Mouse (Mus musculus) lung, postnatal 10 days (tissue): ENCODE measurements around the gene Kif3b.
"Not testable (repeated sequence)": the region's sequence is repeated elsewhere in the genome, so short reads cannot be mapped to it uniquely, and the experiment has no call there.

Source experiments
- DNase-seq: peaks from one replicate; pipeline ENCODE4 v3.0.0; 2021

Kif3b gene

DNA sequence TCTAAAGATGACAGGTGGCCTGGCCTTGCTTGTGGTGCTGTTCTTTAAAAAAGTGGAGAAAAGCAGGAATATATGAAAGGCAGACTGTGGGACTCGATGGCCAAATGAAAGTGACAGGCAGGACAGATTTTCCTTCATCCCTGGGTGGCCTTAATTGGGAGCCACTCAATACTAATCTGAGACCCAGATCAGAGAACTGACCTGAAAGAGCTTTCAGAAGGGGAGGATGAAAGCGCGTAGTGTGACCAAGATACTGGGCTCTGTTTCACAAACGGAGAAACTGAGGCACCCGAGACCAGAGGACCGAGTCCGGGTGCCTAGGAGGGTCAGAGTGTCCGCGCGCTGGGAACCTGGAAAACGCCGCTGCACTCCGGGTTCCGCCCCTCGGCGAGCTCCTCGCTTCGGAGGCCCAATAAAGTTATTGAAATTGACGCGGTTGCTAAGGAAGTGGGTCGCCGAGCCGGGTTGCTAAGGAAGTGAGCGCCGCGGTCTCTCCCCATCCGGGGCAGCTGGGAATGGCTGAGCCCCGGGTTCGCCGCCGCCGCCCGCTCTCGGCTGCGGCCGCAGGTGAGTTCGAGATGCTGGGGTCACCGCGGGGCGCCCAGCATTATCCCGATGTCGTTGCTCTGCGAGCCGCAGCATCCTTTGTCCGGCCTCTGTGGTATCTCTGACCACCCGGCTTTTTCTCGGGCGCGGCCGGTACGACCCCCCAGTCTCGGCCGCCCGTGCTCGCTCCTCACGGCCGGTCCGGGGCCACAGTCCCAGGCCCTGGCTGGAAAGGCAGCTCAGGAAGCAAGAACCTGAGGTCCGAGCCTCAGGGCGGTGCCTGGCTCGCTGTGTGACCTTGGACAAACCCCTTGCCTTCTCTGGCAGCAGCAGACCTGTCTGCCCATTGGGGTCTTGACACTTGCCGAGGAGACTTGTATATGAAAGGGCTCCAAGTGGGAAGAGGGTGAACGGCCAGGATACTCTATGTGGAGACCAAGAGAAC is at the start of gene Kif3b:
TSS of gene Kif3b (plus strand) at position 476 of the 991 bp plus-strand sequence.
- DNase-seq, result peak; percentile 94

GRCm38 (mm10) chr2:153242156-153242555 is 49.1 kb upstream of the Kif3b start:
- no peak for DNase-seq

DNA sequence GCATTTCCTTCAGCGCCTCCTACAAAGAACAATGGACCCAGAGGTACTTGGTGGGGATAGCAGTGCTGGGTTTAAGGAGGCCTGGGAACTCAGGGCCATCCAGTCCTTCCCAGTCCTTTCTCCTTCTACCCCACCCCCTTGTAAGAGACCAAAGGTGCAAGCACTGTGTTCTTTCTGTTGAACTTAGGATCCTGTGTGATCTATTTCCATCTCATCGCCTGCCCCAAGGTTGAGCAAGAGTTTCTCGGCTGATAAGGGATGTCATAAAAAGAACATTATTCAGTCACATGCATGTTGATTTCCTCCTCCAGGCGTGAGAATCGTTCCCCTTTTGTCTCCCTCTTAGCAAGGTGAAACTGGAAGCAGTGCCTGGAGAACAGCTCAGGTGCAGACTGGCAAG is 41.5 kb upstream of the Kif3b start:
- no peak for DNase-seq

- no peak for DNase-seq
Observed at GRCm38 (mm10) chr2:153256604-153257003, 34.6 kb upstream of the Kif3b start.

- DNase-seq, result no peak
Observed at GRCm38 (mm10) chr2:153259030-153259863, 32.0 kb upstream of the Kif3b start.

DNA sequence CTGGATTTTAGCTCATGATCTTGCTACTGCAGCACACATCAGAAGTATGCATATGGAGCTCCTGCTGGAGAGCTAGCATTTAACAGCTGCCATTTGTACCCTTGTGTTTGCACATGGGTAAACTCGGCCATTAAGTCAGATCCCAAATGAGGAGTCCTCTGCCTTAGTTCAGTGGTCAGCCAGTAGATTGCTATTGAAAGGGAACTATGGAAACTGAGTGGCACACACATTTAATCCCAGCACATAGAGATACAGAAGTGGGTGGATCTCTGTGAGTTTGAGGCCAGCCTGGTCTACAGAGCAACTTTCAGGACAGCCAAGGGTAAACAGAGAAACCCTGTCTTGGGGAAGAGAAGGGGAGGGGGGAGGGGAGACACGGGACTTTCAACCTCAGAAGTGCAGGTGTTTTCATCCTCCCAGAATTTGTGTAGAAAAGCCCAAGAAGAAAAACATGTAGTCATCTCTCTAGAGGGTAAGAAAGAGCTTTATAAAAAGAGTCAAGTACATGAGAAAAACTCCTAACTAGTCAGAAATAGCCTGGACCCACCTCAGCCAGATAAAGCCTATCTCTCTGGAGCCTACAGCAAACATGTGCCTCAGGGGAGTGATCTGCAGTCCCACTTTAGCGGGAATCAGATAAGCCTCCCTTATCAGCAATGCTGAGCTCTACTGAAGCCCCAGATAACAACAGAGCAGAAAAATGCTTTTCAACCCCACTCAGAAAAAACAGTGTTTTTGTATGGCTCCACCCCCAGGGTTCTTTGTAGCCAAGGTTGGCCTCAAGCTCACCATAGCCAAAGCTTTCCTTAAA is 31.1 kb upstream of the Kif3b start:
- no peak for DNase-seq

GRCm38 (mm10) chr2:153263053-153263452 is 28.2 kb upstream of the Kif3b start:
- no peak for DNase-seq

DNA sequence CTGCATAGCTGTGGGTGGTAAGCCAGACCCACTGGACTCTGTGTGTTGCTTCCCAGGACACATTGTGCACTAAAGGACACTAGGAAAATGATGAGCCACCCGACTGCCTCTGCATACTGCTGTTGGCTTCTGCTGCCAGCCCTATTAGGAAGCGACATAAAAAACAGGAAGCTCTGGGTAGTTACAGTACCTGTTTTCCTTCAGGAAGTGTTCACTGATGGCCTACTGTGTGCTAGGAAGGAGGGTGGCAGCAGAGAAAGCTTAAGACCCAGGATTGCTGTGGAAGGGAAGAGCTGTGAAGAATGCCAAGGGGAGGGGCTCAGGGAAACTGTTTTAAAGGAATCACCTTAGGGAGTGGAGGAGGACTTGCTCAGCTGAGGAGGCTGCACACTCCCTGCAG is 23.9 kb upstream of the Kif3b start:
- DNase-seq, result no peak

GRCm38 (mm10) chr2:153270231-153270915 is 20.8 kb upstream of the Kif3b start:
- DNase-seq, result not testable (repeated sequence)

- DNase-seq, result peak; percentile 57
Observed at GRCm38 (mm10) chr2:153274200-153274918, 16.9 kb upstream of the Kif3b start.

- DNase-seq, result no peak
Observed at GRCm38 (mm10) chr2:153274919-153275247, 16.3 kb upstream of the Kif3b start.

DNA sequence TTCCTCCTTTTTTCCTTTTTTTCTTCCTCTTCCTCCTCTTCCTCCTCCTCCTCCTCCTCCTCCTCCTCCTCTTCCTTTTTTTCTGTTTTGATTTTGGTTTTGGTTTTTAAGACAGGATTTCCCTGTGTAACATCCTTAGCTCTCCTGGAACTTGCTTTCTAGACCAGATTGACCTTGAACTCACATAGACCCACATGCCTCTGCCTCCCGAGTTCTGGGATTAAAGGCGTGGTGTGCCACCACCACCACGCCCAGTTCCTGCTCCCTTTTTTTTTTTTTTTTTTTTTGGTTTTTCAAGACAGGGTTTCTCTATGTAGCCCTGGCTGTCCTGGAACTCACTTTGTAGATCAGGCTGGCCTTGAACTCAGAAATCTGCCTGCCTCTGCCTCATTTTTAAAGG is 15.6 kb upstream of the Kif3b start:
- DNase-seq, result not testable (repeated sequence)

DNA sequence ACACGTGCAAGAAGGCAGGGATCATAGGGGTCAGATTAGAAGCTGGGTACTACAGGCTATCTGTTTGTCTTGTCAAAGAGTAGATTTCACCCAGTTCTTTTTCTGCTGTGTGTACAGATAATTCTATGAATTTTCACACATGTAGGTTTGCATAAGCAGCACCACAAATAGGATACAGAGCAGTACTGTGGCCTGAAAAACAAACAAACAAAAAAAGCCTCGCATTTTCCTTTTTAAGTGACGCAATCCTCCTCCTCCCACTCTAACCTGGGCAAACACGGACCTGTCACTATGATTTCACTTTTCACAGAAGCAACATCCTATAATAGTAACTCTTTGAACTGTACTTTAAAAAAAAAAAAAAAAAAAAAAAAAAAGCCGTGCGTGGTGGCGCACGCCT is 14.8 kb upstream of the Kif3b start:
- no peak for DNase-seq

GRCm38 (mm10) chr2:153276846-153277245 is 14.4 kb upstream of the Kif3b start:
- not testable (repeated sequence) for DNase-seq

- no peak for DNase-seq
Observed at GRCm38 (mm10) chr2:153278357-153278756, 12.9 kb upstream of the Kif3b start.

DNA sequence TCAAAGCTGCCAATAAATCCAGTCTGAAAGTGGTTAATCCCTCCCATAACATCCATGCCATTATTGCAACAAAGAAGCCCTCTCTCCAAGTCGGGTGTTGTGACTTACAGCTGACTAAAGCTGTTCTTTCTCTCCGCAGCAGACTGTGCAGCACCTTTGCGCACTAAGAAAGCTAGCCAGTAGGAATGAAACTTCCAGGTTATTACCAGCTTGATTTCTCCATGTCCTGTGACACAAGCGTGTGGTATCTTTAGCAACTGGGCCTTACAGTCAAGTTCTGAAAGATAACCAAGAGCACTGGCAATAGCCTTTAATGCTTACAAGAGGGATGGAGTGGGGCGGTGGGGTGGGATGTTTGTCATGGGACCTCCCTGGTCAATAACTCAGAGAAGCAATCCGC is 7.3 kb upstream of the Kif3b start:
- no peak for DNase-seq

- DNase-seq, result no peak
Observed at GRCm38 (mm10) chr2:153286524-153286923, 4.7 kb upstream of the Kif3b start.

DNA sequence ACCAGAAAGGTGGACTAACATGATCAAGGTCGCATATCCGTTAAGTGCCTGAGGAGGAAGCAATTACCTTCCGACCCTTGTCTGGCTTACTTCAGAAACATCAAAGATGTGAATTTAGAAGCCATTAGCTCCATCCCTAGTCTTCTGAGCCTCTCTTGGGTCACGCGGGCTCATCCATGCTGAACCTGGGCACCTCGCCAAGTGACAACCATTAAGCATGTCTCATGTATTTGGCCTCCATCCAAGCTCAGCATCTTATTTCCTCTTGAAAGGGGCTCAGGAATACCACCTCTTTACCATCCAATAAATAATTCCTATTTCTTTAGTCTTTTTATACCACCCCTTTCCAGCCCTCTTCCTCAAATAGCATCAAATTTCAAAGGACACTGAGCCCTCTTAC is 3.4 kb upstream of the Kif3b start:
- DNase-seq, result peak; percentile 61

GRCm38 (mm10) chr2:153292305-153292861 is 1.2 kb downstream of the Kif3b start:
- DNase-seq, result peak; percentile 60

- no peak for DNase-seq
Observed at GRCm38 (mm10) chr2:153295196-153295595, 4.0 kb downstream of the Kif3b start.

DNA sequence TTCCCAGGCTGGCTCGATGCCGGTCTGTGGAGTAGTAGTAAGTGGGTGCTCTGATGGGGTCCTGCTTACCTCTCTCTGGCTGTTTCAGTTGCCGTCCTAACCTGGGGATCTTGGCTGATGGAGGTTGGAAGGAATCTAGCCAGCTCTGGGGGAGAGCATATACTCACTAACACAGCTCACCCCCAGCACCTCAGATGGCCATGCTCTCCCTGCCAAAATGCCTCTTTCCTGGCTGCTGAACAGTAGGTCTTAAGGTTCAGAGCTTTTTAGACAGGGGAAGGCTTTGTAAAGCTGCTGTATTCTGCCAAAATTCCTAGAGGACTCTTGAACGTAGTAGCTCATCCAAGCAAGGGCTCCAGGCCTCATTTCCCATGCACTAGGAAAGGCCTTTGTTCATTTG is 6.6 kb downstream of the Kif3b start:
- DNase-seq, result no peak
